Mouse (Mus musculus) C2C12 (cell line): ENCODE results near the gene Slc1a7. TPM values are rescaled to one million over a fixed set of nuclear protein-coding genes. Genes with fewer than 3 reads are reported as not detected.

ENCODE experiments used
- H3K27me3 ChIP-seq: one replicate; pipeline ENCODE4 v1.6.1; 2011; ENCODE audit not compliant: control insufficient read depth, insufficient read depth, insufficient read length
- H3K36me3 ChIP-seq: one replicate; pipeline ENCODE4 v1.6.1; 2011; ENCODE audit not compliant: control insufficient read depth, insufficient read depth
- H3K4me3 ChIP-seq: one replicate; pipeline ENCODE4 v1.5.1; 2011; ENCODE audit warnings: mild to moderate bottlenecking, control low read depth; ENCODE audit not compliant: poor library complexity, insufficient read depth, severe bottlenecking
- H3K79me2 ChIP-seq: one replicate; pipeline ENCODE4 v1.6.1; 2011; ENCODE audit not compliant: control insufficient read depth, insufficient read depth
- H3K79me3 ChIP-seq: one replicate; pipeline ENCODE4 v1.6.1; 2011; ENCODE audit warnings: low read depth, control low read depth
- H3ac ChIP-seq: one replicate; pipeline ENCODE3; 2011; ENCODE audit warnings: low read depth; ENCODE audit not compliant: control insufficient read depth, insufficient read length
- CEBPB ChIP-seq: IDR thresholded peaks from one replicate; pipeline ENCODE4 v1.6.1; 2011; ENCODE audit warnings: low read depth, mild to moderate bottlenecking, control low read depth, moderate library complexity
- CTCF ChIP-seq: IDR thresholded peaks from one replicate; pipeline ENCODE4 v1.5.1; 2011; ENCODE audit not compliant: control insufficient read depth, insufficient read depth, insufficient read length
- FOSL1 ChIP-seq: IDR thresholded peaks from one replicate; pipeline ENCODE4 v1.8.0; 2011; ENCODE audit warnings: mild to moderate bottlenecking, low read length; ENCODE audit not compliant: poor library complexity, insufficient read depth, severe bottlenecking
- MAX ChIP-seq: IDR thresholded peaks from one replicate; pipeline ENCODE4 v1.6.1; 2011; ENCODE audit warnings: mild to moderate bottlenecking, control low read depth
- MYOD1 ChIP-seq: IDR thresholded peaks from one replicate; pipeline ENCODE4 v1.6.1; 2011; ENCODE audit warnings: low read depth; ENCODE audit not compliant: control insufficient read depth, insufficient read length
- MYOG ChIP-seq: IDR thresholded peaks from one replicate; pipeline ENCODE4 v1.6.1; 2011; ENCODE audit not compliant: control insufficient read depth, insufficient read length; ENCODE audit errors: extremely low read depth
- USF1 ChIP-seq: IDR thresholded peaks from one replicate; pipeline ENCODE4 v1.6.1; 2011; ENCODE audit warnings: low read depth, mild to moderate bottlenecking, control low read depth, moderate library complexity
- polyA plus RNA-seq: library from polyadenylated mRNA; unstranded; fragments of >200 nt; fragmentation: generic; extraction: Trizol; gene quantifications from one replicate; pipeline ENCODE4 v1.2.1, GENCODE M21; 2012; ENCODE audit warnings: missing spikeins

Gene Slc1a7
- polyA plus RNA-seq, 1 experiment, result not detected

DNA sequence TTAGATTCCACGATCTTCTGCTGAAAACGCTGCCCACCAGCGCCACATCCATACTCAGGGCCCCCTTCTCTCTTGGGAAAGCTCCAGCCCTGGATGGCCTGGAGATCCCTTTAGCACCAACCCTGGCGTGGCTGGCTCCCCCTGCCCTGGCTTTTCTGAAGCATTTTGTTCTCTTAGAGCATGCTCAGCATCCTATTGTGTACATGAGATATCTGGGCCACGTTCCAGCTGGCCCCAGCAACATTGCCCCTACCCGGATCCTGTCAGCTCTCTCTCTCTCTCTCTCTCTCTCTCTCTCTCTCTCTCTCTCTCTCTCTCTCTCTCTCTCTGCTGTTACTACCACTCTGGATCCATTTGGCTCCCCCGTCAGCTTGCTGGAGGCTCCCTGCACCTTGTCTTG, 37.2 kb downstream of the Slc1a7 start:
- H3K79me2 ChIP-seq, result no peaks in the 10 kb centered on the region
- no peak overlapping the region for H3K4me3 ChIP-seq
- H3ac ChIP-seq, result no peak overlapping the region
- H3K27me3 ChIP-seq, result peaks cover 28% of the 10 kb centered on the region
- H3K79me3 ChIP-seq, result no peaks in the 10 kb centered on the region
- H3K36me3 ChIP-seq, result no peaks in the 10 kb centered on the region
- TF ChIP-seq MAX (no peak), FOSL1 (no peak), CEBPB (no peak), USF1 (no peak), MYOD1 (no peak), CTCF (no peak), MYOG (no peak)

DNA sequence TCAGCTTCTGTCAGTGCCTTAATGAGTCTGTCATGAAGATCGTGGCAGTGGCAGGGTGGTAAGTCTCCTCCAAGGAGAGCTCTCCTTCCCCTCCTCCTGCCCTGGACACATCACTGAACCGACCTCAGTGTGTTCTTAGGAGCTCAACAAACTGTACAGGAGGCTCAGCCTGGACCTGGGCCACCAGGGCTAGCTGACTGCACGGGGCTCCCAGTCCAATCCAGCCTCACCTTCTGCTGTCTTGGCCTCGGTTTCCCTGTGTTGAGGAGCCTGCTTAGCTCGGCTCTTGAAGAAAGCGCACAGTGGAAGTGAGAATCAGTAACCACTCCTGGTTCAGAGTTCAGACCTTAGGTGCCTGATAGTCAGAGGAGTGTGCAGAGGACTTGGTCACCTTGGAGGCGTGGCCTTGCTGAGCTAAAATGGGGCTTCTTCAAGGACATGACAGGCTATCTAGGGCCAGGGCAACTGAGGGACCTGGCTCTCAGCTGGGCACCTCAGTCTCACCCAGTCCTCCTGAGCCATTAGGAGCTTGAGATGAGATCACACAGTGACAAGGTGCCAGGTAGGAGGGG, 39.5 kb downstream of the Slc1a7 start:
- H3ac ChIP-seq, result no peak overlapping the region
- no peaks in the 10 kb centered on the region for H3K36me3 ChIP-seq
- H3K79me3 ChIP-seq, result no peaks in the 10 kb centered on the region
- peaks cover 28% of the 10 kb centered on the region for H3K27me3 ChIP-seq
- H3K4me3 ChIP-seq, result no peak overlapping the region
- H3K79me2 ChIP-seq, result no peaks in the 10 kb centered on the region
- TF ChIP-seq MYOG (no peak), MYOD1 (no peak), MAX (no peak), USF1 (no peak), CTCF (no peak), FOSL1 (no peak)

DNA sequence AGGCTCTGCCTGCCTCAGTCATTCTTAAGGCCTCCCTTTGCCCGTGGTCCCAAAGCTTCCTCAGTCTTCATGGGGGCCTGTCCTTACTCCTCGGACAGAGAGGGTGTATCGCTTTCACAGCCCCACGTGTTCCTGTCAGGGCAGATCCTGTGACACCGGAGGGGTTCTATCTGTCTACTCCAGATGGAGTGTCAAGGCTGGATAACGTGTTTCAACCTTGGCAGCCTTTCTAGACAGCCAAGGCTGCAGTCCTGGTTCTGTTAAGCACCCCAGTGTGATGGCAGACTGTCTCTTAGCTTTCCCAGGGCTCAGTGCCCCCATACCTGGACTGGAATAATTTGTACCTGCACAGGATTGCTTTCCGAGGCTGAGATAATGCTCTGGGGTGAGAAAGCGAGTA, 40.4 kb downstream of the Slc1a7 start:
- H3K79me3 ChIP-seq, result no peaks in the 10 kb centered on the region
- H3K36me3 ChIP-seq, result no peaks in the 10 kb centered on the region
- H3K4me3 ChIP-seq, result no peak overlapping the region
- peaks cover 28% of the 10 kb centered on the region for H3K27me3 ChIP-seq
- H3K79me2 ChIP-seq, result no peaks in the 10 kb centered on the region
- no peak overlapping the region for H3ac ChIP-seq
- TF ChIP-seq CTCF (no peak), FOSL1 (no peak), MAX (no peak), CEBPB (no peak), MYOG (no peak), MYOD1 (no peak), USF1 (no peak)

DNA sequence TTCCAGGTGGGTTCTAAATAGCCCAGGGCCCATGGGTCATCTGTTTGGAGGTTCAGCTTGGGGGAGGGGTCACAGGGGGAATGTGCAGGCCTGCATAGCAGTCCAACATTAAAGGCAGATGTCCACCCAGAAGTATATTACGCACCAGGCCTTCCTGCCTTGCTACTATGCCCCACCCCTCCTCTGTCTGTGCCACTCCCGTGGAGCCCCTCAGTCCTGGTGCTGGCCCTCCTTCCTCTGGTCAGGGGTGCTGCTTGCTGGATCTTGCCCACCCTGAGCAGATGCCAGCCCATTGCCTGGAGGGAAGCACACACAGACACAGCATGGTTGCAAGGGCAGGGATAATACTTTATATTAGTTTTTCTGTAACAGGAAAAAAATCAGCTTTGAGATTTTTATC, 46.3 kb downstream of the Slc1a7 start:
- H3K4me3 ChIP-seq, result no peak overlapping the region
- no peak overlapping the region for H3ac ChIP-seq
- no peaks in the 10 kb centered on the region for H3K36me3 ChIP-seq
- H3K79me3 ChIP-seq, result no peaks in the 10 kb centered on the region
- TF ChIP-seq CTCF (no peak), MAX (no peak), MYOD1 (no peak), USF1 (no peak), CEBPB (no peak)
- H3K27me3 ChIP-seq, result peaks cover 3% of the 10 kb centered on the region
- no peaks in the 10 kb centered on the region for H3K79me2 ChIP-seq

DNA sequence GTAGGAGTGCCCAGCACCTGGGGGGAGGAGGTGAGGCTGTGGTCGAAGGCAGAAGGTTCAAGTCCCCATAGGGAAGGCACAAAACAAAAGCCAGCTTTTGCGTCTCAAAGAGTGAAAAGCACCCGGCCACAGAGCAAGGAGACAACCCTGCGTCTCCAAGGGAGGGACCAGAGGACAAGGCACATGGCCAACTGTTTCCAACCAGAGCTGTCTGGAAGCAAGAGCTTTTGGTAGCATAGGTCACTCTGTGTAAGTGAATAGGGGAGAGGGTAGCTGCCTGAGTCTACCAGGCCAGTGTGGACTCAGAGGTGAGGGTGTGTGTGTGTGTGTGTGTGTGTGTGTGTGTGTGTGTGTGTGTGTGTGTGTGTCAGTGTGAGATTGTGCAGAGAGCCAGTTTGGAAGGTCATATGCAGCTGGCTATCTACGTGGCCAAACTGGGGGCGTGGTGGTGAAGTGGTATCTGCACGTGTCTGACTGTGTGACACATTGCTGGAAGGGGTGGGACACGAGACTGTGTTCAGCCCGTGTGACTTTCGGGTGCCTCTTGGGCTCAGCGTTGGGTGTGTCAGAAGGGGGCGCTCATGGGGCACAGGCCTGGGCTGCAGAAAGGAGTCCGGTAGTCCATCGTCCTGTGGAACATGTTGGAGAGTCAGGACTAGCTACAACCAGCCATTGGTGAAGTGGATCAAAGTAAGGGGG, 47.1 kb downstream of the Slc1a7 start:
- H3K79me2 ChIP-seq, result no peaks in the 10 kb centered on the region
- H3K4me3 ChIP-seq, result no peak overlapping the region
- TF ChIP-seq MAX (no peak), CTCF (peak; percentile 66)
- H3K27me3 ChIP-seq, result no peaks in the 10 kb centered on the region
- H3K36me3 ChIP-seq, result no peaks in the 10 kb centered on the region
- no peaks in the 10 kb centered on the region for H3K79me3 ChIP-seq
- no peak overlapping the region for H3ac ChIP-seq

DNA sequence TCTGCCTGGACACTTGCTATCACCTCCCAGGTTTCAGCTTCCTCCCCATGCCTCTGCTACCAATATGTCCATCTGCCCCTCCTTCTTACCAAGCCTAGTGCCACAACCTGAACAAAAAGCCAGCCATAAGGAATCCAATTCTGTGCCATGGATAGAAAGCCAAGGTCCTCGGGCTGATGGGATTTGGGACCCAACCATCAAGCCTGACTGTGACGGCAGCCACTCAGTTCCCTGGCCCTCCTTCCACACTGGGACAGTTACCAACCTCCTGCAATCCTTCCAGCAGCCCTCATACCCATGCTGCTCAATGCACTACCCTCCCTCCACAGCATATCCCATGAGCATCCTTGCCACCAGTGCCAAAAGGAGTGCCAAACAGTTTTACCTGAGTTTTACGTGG, 48.2 kb downstream of the Slc1a7 start:
- TF ChIP-seq USF1, result no peak
- no peak for TF ChIP-seq MYOG
- no peak for TF ChIP-seq MAX
- TF ChIP-seq MYOD1, result no peak
- TF ChIP-seq CEBPB, result no peak
- no peak for TF ChIP-seq FOSL1
- no peak for TF ChIP-seq CTCF
- Histone ChIP-seq H3K79me2 (no peaks in the 10 kb centered on the region), H3K4me3 (no peak overlapping the region), H3K36me3 (no peaks in the 10 kb centered on the region), H3ac (no peak overlapping the region), H3K27me3 (no peaks in the 10 kb centered on the region), H3K79me3 (no peaks in the 10 kb centered on the region)
